Mouse (Mus musculus): Measurements from ENCODE around the gene Pbrm1.
A peak's percentile ranks its signal among the peaks of the same experiment; 100 is the strongest.

GRCm38 (mm10) chr14:31079313-31080028, 60.5 kb downstream of the Pbrm1 start:
- TF ChIP-seq CTCF (IDR thresholded peaks at IDR 0.05 in 2 of 3, conservative IDR thresholded peaks at IDR 0.05 in 1 of 3; ENCODE audit: control insufficient read depth in 1 of 3, insufficient read depth in 1 of 3, low read depth in 2 of 3, low read length in 3 of 3, poor library complexity in 1 of 3, severe bottlenecking in 1 of 3) (no peak), TAL1 (IDR thresholded peaks at IDR 0.05; ENCODE audit: low read length) (peak; percentile 35), GATA1 (IDR thresholded peaks at IDR 0.05; ENCODE audit: low read depth, low read length) (no peak), POLR2A (IDR thresholded peaks at IDR 0.05; ENCODE audit: control insufficient read depth in 1 of 2, insufficient read depth in 1 of 2, low read depth in 1 of 2, low read length in 2 of 2, poor library complexity in 1 of 2) (no peak), POLR2AphosphoS5 (IDR thresholded peaks at IDR 0.05; ENCODE audit: borderline replicate concordance, low read depth, low read length) (no peak), CHD2 (IDR thresholded peaks at IDR 0.05; ENCODE audit: low read length) (no peak), POLR2AphosphoS2 (IDR thresholded peaks at IDR 0.05; ENCODE audit: low read length) (no peak), HCFC1 (IDR thresholded peaks at IDR 0.05; ENCODE audit: low read depth, low read length) (no peak), MXI1 (IDR thresholded peaks at IDR 0.05; ENCODE audit: low read depth, low read length) (no peak), USF2 (IDR thresholded peaks at IDR 0.05; ENCODE audit: borderline replicate concordance in 1 of 2, insufficient read depth in 1 of 2, low read depth in 1 of 2, low read length in 2 of 2) (no peak)

Measured in MEL (cell line).